Mouse (Mus musculus): ENCODE data around the gene Cts3. TPM values are rescaled to one million over a fixed set of nuclear protein-coding genes. Genes with fewer than 3 reads are reported as not detected.

Gene Cts3
- not detected for polyA plus RNA-seq (2014; fragmentation: Illumina TruSeq; extraction: RNeasy Lipid Tissue Mini Kit (QIAGEN cat#74804); ENCODE audit: low read depth, low replicate concordance)

GRCm38 (mm10) chr13:61570027-61570426 is at the start of gene Cts3:
Gene Cts3 (minus strand): TSS chr13:61570127.

GRCm38 (mm10) chr13:61568074-61568473 is 1.9 kb downstream of the Cts3 start, which contains the start of gene Gm49352:
Gene Gm49352 (minus strand): TSS chr13:61568174.

GRCm38 (mm10) chr13:61541631-61542030 is 28.3 kb downstream of the Cts3 start, which contains the start of gene Ctsm:
Gene Ctsm (minus strand): TSS chr13:61541839.

Other genes starting within 250 kb of the Cts3 start
- not detected for gene Cts7, start 211.9 kb downstream of the Cts3 start, polyA plus RNA-seq (2014; fragmentation: Illumina TruSeq; extraction: RNeasy Lipid Tissue Mini Kit (QIAGEN cat#74804); ENCODE audit: low read depth, low replicate concordance)
- gene Ctsm, start 28.3 kb downstream of the Cts3 start, polyA plus RNA-seq (2014; fragmentation: Illumina TruSeq; extraction: RNeasy Lipid Tissue Mini Kit (QIAGEN cat#74804); ENCODE audit: low read depth, low replicate concordance): not detected
- not detected for gene Gm49352, start 2.0 kb downstream of the Cts3 start, polyA plus RNA-seq (2014; fragmentation: Illumina TruSeq; extraction: RNeasy Lipid Tissue Mini Kit (QIAGEN cat#74804); ENCODE audit: low read depth, low replicate concordance)

Data from adrenal gland, adult 10 weeks (tissue).